Mouse (Mus musculus): Measurements from ENCODE around the gene Gm20458.

DNA sequence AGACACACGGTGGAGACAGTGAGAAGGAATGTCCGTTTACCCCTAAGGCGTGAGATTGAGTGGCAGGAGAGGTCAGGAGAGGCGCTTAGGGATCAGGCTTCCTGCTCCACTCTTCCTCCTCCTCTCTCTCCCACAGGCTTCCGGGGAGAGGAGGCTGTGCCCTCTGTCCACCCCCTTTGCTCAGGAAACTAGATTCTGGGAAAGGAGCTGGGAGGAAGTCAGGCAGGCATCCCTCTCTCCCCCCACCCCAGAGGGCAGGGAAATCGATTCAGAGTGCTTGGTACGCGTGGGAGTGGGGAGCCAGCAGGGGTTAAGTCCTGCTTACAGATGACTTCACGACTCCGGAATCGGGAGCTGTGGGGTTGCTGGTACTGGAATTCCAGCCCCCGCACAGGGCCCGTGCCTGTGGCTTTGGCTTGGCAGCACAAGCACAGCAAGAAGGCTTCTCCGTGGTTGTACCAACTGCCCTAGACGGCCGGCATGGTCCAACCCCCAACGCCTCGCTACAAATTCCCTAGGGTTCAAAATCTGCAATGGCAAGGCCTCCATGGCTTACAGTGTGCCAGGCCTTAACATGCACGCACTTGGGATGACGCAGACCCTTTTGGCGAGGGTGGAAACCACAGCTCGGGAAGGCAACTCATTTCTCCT lies 28.1 kb upstream of the Gm20458 start:
- TF ChIP-seq POLR2A (IDR thresholded peaks at IDR 0.05; ENCODE audit: insufficient read depth, low read length): no peak
- TF ChIP-seq EP300 (IDR thresholded peaks at IDR 0.05; ENCODE audit: insufficient read depth, low read depth, low read length): peak; percentile 75
